Mouse (Mus musculus): ENCODE measurements at regions not wholly inside any gene's neighbourhood (a gene's known extent, or its start where the extent isn't known, plus 50 kb on each side); places are given as distances from the start of the nearest gene placed in this dataset.

- no peak for DNase-seq
Observed at GRCm38 (mm10) chr5:119060886-119061285, 500.4 kb downstream of the Med13l start.

DNA sequence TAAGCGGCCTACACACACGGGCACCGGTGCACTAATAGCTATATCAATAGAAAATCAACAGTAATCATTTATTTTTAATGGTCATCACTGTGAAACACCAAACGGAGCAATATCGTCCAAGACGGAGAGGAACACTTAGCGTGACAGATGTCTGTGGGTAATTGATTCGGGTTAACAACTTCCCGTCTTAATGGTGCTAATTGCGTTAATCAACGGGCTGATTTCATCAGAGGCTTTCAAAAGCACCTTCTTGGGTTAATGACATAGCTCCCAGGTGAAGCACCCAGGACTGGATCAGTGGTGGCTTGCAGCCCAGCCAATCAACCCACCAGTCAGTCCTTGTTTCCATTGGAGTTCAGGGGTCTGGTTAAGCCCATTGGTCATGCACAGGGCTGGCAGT is 502.0 kb downstream of the Med13l start:
- DNase-seq = no peak

- DNase-seq = no peak
Observed at GRCm38 (mm10) chr5:119066666-119067065, 506.2 kb downstream of the Med13l start.

DNA sequence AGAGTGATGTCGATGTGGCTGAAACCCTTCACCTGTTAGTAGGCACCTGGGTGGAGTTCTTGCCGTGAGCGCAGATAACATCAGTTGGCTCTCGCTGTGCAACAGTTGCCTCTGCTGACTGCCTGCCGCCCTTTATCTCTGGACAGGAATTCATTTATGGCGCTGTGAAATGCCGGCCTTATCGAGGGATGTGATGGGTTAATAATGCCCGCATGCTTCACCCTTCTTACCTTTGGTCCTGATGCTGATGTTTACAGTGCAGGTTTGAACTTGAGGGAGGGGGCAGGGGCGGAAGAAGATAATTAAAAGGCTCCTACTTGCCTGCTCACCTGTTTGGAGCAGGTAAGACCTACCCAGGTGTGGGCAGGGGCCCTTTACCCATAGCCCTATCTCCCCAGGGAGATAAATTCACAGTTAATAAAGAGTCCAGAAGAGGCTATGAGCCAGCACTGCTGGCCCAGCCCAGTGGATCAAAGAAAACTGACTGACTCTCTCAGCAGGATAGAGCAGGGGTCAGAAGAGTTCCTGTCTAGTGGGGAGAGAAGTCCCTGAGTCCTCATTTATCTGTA is 509.4 kb downstream of the Med13l start:
- no peak for DNase-seq

- no peak for DNase-seq
Observed at GRCm38 (mm10) chr5:119072712-119073111, 512.2 kb downstream of the Med13l start.

DNA sequence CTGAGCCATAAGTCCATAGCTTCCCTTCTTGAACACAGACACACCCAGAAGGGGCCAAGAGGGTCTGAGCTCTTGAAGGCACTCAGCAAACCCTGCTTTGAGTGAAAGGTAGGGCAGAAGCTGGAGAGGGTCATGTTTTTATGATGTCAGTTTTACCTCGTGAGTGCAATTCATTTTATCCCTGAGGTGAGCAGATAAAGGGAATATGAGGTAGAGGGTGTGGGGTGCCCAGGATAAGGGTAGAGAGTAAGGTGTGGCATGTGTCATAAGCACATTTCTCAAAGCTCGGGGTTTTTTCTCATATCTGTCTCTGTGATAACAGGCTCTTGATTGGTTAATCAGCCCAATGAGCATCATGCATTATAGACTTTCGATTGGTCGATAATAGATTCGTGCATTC is 520.3 kb downstream of the Med13l start:
- no peak for DNase-seq

GRCm38 (mm10) chr5:119082895-119083294 is 522.4 kb downstream of the Med13l start:
- DNase-seq = no peak

- DNase-seq = no peak
Observed at GRCm38 (mm10) chr5:119097576-119098193, 537.2 kb downstream of the Med13l start.

DNA sequence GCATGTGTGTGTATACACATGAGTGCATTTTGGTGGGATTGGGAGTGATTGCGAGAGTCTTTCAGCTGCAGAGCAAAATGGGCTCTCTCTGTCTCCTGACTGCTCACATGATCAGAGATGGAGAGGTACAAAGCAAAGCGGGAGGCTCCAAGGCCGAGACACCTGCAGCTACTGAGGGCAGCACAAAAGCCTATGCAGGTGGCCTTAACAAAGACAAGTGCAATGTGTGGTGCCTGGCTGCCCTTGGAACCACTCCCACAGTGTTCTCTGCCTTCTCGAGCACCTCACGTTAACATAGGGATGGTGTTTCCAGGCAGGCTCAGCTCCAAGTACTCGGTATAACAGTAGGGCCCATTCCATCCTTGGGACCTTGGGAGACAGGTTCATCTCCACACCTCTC is 539.3 kb downstream of the Med13l start:
- no peak for DNase-seq

DNA sequence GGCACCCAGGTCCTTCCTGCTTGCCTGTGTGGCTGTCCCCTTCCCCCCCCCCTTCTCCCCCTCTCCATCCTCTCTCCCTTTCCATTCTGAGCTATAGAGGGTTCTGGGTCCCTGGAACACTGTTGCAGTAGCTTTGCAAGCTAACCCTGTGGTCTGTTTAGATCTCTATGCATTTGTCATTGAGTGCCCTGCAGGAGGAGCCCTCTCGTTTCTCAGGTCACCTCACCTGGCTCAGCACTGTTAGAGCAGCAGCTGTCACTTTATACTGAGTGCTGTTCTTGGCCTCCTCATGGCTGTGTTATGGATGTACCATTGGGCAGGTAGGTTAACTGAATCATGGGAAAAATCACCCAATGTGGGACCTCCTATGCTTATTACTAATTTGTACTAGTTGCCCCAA is 543.0 kb downstream of the Med13l start:
- no peak for DNase-seq

DNA sequence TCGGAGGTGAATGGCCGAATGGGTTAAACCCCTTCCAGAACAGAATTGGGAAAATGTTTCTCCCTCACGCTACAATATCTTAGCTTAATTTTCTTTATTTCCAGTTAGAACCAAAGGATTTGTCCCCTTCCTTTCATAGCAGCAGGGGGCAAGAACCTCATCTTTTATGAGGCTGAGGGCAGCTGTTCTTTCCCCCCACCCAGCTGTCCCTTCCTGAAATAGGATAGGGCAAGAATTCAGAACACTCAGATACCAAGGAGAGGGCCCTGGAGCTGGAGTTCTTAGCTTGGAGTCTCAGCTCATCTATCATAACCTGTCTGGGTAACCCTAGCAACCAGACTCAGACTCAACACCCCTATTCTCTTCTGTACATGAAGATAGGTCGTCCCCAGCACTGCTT is 547.4 kb downstream of the Med13l start:
- no peak for DNase-seq

GRCm38 (mm10) chr5:119109501-119109900 is 549.0 kb downstream of the Med13l start:
- DNase-seq = no peak

GRCm38 (mm10) chr5:119114074-119114473 is 553.6 kb downstream of the Med13l start:
- no peak for DNase-seq

GRCm38 (mm10) chr5:119125745-119126144 is 544.7 kb upstream of the Tbx3 start:
- DNase-seq = no peak

DNA sequence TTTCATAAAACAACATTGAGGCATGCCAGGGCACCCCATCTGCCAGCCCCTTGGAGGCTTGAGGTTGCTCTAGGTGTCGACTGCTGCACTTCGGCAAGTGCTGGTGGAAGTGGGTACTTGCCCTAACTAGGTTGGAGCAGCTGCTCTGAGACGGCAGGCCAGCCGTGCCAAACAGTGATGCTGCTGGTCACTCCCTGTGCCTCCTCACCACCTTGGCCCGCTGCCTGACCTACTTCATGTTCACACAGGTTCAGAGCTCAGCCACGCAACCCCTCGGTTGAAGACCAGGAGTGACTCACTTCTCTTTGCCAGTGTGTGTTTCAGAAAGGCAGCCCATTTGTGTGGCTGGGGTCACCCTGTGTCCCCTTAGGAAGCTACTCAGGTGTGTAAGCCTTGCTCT is 540.3 kb upstream of the Tbx3 start:
- no peak for DNase-seq

DNA sequence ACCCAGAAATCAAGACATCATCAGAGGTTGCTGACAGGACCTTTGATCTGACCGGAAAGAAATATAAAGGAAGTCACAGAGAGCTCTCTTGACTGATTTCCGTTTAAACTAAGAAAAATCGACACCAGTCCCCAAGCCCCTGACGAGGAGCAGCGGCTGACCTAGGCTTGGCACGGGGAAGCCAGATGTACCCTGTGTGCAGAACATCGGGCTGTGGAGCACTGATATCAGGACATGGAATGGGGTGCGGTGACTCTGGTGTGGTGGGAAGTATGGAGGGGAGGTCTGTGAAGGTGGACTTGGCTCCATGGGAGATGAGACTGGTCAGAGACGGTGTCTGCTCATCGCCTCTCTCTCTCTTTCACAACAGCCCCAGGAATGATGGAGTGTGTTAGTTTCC is 539.0 kb upstream of the Tbx3 start:
- DNase-seq = no peak

- no peak for DNase-seq
Observed at GRCm38 (mm10) chr5:119133378-119133777, 537.1 kb upstream of the Tbx3 start.

- no peak for DNase-seq
Observed at GRCm38 (mm10) chr5:119136916-119137315, 533.6 kb upstream of the Tbx3 start.

- DNase-seq = no peak
Observed at GRCm38 (mm10) chr5:119137409-119137808, 533.1 kb upstream of the Tbx3 start.

DNA sequence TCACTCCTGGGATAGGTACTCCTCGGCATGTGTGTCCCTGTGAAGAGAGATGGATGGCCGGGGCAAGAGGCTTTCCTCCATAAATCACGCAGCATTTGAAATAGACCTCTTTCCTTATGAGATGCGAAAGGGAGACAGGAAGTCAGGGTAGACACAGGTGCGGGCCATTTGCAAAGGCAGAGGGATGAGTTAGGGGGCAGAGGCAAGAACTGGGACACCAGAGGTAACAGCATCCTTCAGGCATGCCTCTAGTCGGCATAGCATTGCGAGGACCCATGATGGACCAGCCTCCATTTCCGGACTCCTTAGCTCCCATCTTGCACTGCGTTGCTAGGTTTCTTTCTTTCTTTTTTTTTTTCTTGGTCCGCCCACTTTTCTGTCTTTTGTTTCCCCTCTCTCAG is 532.6 kb upstream of the Tbx3 start:
- DNase-seq = no peak

GRCm38 (mm10) chr5:119138293-119138692 is 532.2 kb upstream of the Tbx3 start:
- DNase-seq = no peak

DNA sequence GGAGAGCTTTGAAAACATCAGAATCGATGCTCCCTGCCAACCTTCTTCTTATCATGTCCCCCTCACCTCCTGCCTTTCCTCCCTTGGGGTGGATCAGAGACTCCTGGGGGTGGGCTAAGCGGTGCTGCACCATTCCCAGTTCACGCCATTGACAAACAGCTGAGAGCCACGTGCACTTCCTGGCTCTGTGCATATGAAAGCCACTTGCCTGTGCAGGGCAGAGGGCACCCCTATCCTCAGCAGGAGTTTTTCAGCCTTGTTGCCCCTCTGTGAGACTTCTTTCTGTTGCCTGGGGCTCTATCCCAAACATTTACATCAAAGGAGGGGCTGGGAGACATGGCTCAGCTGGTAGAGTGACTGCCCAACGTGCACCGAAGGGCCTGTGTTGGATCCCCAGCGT is 531.1 kb upstream of the Tbx3 start:
- no peak for DNase-seq

DNA sequence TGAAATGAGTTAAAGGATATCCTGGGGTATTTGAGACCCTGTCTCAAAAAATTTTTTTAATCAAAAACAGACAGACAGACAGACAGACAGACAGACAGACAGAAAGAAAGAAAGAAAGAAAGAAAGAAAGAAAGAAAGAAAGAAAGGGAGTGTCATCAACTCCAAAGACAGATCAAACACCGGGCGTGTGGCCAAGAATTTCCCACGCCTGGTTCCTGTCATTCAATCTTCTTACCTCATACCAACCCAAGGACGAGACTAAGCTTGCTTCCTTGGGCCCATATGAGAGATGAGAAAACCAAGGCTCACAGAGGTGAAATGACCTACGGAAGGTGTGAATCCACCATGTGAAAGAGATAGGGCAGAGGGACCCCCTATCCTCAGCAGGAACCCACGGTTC is 530.7 kb upstream of the Tbx3 start:
- no peak for DNase-seq

DNA sequence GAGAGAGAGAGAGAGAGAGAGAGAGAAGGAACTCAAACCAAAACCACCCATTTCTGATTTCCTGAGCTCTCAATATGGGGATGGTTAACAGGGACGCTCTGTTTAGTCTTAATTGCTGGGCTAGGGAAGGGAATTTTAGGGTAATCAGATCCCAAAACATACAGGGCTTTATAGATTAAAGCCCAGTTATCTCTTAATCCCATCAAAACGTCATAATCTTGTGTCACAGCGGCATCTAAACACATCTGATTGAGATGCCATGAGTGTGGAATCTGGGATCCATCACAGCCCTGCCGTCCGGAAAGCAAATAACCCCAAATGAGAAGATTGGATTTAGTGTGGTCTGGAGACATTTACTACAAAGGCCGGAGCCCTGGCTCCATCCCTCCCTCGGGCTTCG is 527.1 kb upstream of the Tbx3 start:
- no peak for DNase-seq

All from kidney, adult 18-20 months (tissue).